Mouse (Mus musculus): ENCODE measurements around the gene Rasl11a.
"Not testable (repeated sequence)": the region's sequence is repeated elsewhere in the genome, so short reads cannot be mapped to it uniquely, and the experiment has no call there.

Rasl11a gene

GRCm38 (mm10) chr5:146895667-146896066 lies 50.8 kb downstream of the Rasl11a start:
- DNase-seq, result not testable (repeated sequence)

GRCm38 (mm10) chr5:146896973-146897372 lies 52.1 kb downstream of the Rasl11a start:
- DNase-seq, result no peak
